Mouse (Mus musculus) heart, embryonic 15.5 days (tissue): Measurements from ENCODE around the gene Arhgap22. TPM values are rescaled to one million over a fixed set of nuclear protein-coding genes. Genes with fewer than 3 reads are reported as not detected.
A peak's percentile ranks its signal among the peaks of the same experiment; 100 is the strongest.

Source experiments
- ATAC-seq: fragments of 200-750 bp; cut with Nextera tagmentation; replicated peaks from 2 replicates; pipeline ENCODE4 v1.8.0; 2017; ENCODE audit warnings: low read depth, moderate TSS enrichment; ENCODE audit not compliant: insufficient number of reproducible peaks, insufficient read depth, low FRiP score
- H3K27ac ChIP-seq: fragments of 300-500 bp; sonication (generic); 2 replicates; pipeline ENCODE4 v1.5.1; 2015; ENCODE audit warnings: mild to moderate bottlenecking, inconsistent platforms
- H3K27me3 ChIP-seq: fragments of 300-500 bp; sonication (generic); 2 replicates; pipeline ENCODE4 v1.6.1; 2015; ENCODE audit warnings: inconsistent platforms
- H3K36me3 ChIP-seq: fragments of 300-500 bp; sonication (generic); 2 replicates; pipeline ENCODE4 v1.6.1; 2015; ENCODE audit warnings: mild to moderate bottlenecking, inconsistent platforms
- H3K4me1 ChIP-seq: fragments of 300-500 bp; sonication (generic); replicated peaks from 2 replicates; pipeline ENCODE4 v1.6.1; 2015; ENCODE audit warnings: inconsistent platforms
- H3K4me2 ChIP-seq: fragments of 300-500 bp; sonication (generic); 2 replicates; pipeline ENCODE4 v1.6.1; 2015; ENCODE audit warnings: inconsistent platforms, mild to moderate bottlenecking, moderate library complexity
- H3K4me3 ChIP-seq: fragments of 300-500 bp; sonication (generic); 2 replicates; pipeline ENCODE4 v1.5.1; 2015; ENCODE audit warnings: mild to moderate bottlenecking, inconsistent platforms
- H3K9ac ChIP-seq: fragments of 300-500 bp; sonication (generic); 2 replicates; pipeline ENCODE4 v1.6.1; 2015; ENCODE audit warnings: mild to moderate bottlenecking, inconsistent platforms
- H3K9me3 ChIP-seq: fragments of 300-500 bp; sonication (generic); replicated peaks from 2 replicates; pipeline ENCODE4 v1.6.1; 2016; ENCODE audit warnings: inconsistent platforms
- WGBS: fragments of 180-500 bp; shearing (Covaris S2); methylation state at CpG from one replicate; pipeline ENCODE4 v1.1.7; 2015; ENCODE audit warnings: mixed read lengths; 5-methylcytosine and 5-hydroxymethylcytosine counted together
- polyA plus RNA-seq: library from polyadenylated mRNA; unstranded; fragments of >200 nt; fragmentation: Nextera tagmentation; extraction: Ambion mirVana; gene quantifications from 2 replicates; pipeline ENCODE4 v1.2.1, GENCODE M21; 2015

Gene Arhgap22
- polyA plus RNA-seq, result 2.4 and 3.2 TPM in 2 replicates

- WGBS, result 8% methylated on average over 28 of the region's 28 CpGs
- peak; percentile 67 for ATAC-seq
- H3K4me3 ChIP-seq, result no peak within 1 kb of the TSS
- no peaks in the 10 kb centered on the region for H3K9me3 ChIP-seq
- peaks cover 44% of the 10 kb centered on the region for H3K27me3 ChIP-seq
- H3K9ac ChIP-seq, result no peak within 1 kb of the TSS; the same call in 1 of the 2 replicates
- no peaks in the 10 kb centered on the region for H3K36me3 ChIP-seq
- peak within 1 kb of the TSS; percentile 41 for H3K4me2 ChIP-seq
- H3K4me1 ChIP-seq, result peaks cover 10% of the 10 kb centered on the region
- H3K27ac ChIP-seq, result no peak within 1 kb of the TSS
These were observed at the start of gene Arhgap22 for GRCm38 (mm10) chr14:33213823-33214766. Gene Arhgap22, plus strand, starts transcription at chr14:33214026.

GRCm38 (mm10) chr14:33168750-33169149, 45.1 kb upstream of the Arhgap22 start:
- Histone ChIP-seq H3K27me3 (no peaks in the 10 kb centered on the region), H3K4me3 (no peak overlapping the region), H3K27ac (no peak overlapping the region), H3K9me3 (no peaks in the 10 kb centered on the region), H3K4me1 (no peaks in the 10 kb centered on the region), H3K9ac (no peak overlapping the region), H3K36me3 (no peaks in the 10 kb centered on the region), H3K4me2 (no peak overlapping the region)
- ATAC-seq, result no peak
- 76% methylated on average over 4 of the region's 4 CpGs for WGBS

GRCm38 (mm10) chr14:33171942-33172341, 41.9 kb upstream of the Arhgap22 start:
- no peaks in the 10 kb centered on the region for H3K27me3 ChIP-seq
- H3K27ac ChIP-seq, result no peak overlapping the region
- H3K36me3 ChIP-seq, result no peaks in the 10 kb centered on the region
- ATAC-seq, result no peak
- H3K4me2 ChIP-seq, result no peak overlapping the region
- H3K4me1 ChIP-seq, result no peaks in the 10 kb centered on the region
- WGBS, result 58% methylated on average over 1 of the region's 1 CpGs
- H3K9me3 ChIP-seq, result no peaks in the 10 kb centered on the region
- H3K9ac ChIP-seq, result no peak overlapping the region
- H3K4me3 ChIP-seq, result no peak overlapping the region

GRCm38 (mm10) chr14:33175059-33175821, 38.6 kb upstream of the Arhgap22 start:
- Histone ChIP-seq H3K4me3 (no peak overlapping the region), H3K27me3 (no peaks in the 10 kb centered on the region), H3K4me1 (no peaks in the 10 kb centered on the region), H3K4me2 (no peak overlapping the region), H3K27ac (no peak overlapping the region), H3K9ac (no peak overlapping the region), H3K9me3 (no peaks in the 10 kb centered on the region), H3K36me3 (no peaks in the 10 kb centered on the region)
- ATAC-seq, result no peak
- 61% methylated on average over 4 of the region's 4 CpGs for WGBS

DNA sequence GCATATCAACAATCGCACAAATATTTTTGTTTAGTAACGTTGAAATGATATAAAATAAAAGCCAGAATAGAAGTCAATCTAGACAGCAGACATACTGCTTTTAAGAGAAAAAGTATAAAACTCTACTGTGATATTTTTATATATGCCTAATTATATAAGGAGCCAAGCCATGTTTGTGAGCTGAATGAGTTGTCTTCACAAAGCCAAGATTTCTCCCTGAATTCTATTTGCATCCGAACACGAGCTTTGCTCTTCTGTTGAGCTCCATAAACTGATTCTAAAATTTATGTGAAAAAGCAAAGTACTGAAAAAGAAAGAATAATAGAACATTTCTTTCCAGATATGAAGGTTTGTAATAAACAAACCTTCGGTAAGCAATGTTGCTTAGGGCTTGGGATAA, 33.7 kb upstream of the Arhgap22 start:
- WGBS, result 74% methylated on average over 5 of the region's 5 CpGs
- Histone ChIP-seq H3K4me1 (no peaks in the 10 kb centered on the region), H3K9me3 (no peaks in the 10 kb centered on the region), H3K27ac (no peak overlapping the region), H3K4me2 (no peak overlapping the region), H3K27me3 (no peaks in the 10 kb centered on the region), H3K4me3 (no peak overlapping the region), H3K36me3 (no peaks in the 10 kb centered on the region), H3K9ac (no peak overlapping the region)
- ATAC-seq, result no peak

GRCm38 (mm10) chr14:33185068-33185800, 28.6 kb upstream of the Arhgap22 start, which contains the start of gene Wdfy4:
Gene Wdfy4, minus strand, starts transcription at chr14:33185508.
- WGBS, result 69% methylated on average over 11 of the region's 11 CpGs
- no peak for ATAC-seq
- H3K4me2 ChIP-seq, result no peak within 1 kb of the TSS

DNA sequence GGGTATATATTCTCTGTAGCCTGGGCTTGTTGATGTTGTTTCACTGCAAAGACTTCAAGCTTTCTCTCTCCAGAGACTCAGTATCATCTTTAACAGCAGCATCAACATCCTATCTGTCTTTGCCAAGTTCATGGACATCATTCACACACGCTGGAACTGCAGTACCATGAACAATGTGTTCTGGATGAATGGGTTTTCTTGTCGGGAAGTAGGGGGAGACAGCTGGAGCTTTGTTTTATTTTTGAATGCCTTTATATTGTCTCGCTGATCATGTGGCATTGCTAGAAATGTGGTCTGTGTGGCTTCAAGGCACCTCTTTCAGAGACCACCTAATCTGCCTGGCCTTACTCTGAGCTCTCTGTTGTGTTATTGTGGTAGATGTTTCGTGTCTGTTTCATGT, 26.6 kb upstream of the Arhgap22 start:
- Histone ChIP-seq H3K9ac (no peak overlapping the region), H3K4me2 (no peak overlapping the region), H3K36me3 (no peaks in the 10 kb centered on the region), H3K4me3 (no peak overlapping the region), H3K27me3 (no peaks in the 10 kb centered on the region), H3K27ac (no peak overlapping the region), H3K9me3 (no peaks in the 10 kb centered on the region), H3K4me1 (no peaks in the 10 kb centered on the region)
- 64% methylated on average over 4 of the region's 4 CpGs for WGBS
- no peak for ATAC-seq

More at GRCm38 (mm10) chr14:33185068-33185800, 28.6 kb upstream of the Arhgap22 start, which contains the start of gene Wdfy4:
- Histone ChIP-seq H3K9ac (no peak within 1 kb of the TSS), H3K4me3 (peak within 1 kb of the TSS; percentile 20; the same call in 1 of the 2 replicates), H3K9me3 (no peaks in the 10 kb centered on the region), H3K36me3 (no peaks in the 10 kb centered on the region), H3K4me1 (no peaks in the 10 kb centered on the region), H3K27ac (no peak within 1 kb of the TSS), H3K27me3 (no peaks in the 10 kb centered on the region)

- ATAC-seq, result no peak
- Histone ChIP-seq H3K9me3 (no peaks in the 10 kb centered on the region), H3K27ac (no peak overlapping the region), H3K4me2 (no peak overlapping the region), H3K36me3 (no peaks in the 10 kb centered on the region), H3K9ac (no peak overlapping the region), H3K27me3 (no peaks in the 10 kb centered on the region), H3K4me1 (no peaks in the 10 kb centered on the region), H3K4me3 (no peak overlapping the region)
- 72% methylated on average over 10 of the region's 10 CpGs for WGBS
These were observed 24.6 kb upstream of the Arhgap22 start for GRCm38 (mm10) chr14:33189230-33189629.

GRCm38 (mm10) chr14:33189849-33190423, 23.9 kb upstream of the Arhgap22 start:
- H3K9ac ChIP-seq, result no peak overlapping the region
- no peak for ATAC-seq
- H3K9me3 ChIP-seq, result no peaks in the 10 kb centered on the region
- no peak overlapping the region for H3K4me2 ChIP-seq
- no peaks in the 10 kb centered on the region for H3K27me3 ChIP-seq
- 87% methylated on average over 21 of the region's 21 CpGs for WGBS
- no peak overlapping the region for H3K4me3 ChIP-seq
- H3K36me3 ChIP-seq, result no peaks in the 10 kb centered on the region
- H3K27ac ChIP-seq, result no peak overlapping the region
- no peaks in the 10 kb centered on the region for H3K4me1 ChIP-seq

- H3K4me3 ChIP-seq, result no peak overlapping the region
- H3K27ac ChIP-seq, result no peak overlapping the region
- ATAC-seq, result no peak
- no peaks in the 10 kb centered on the region for H3K27me3 ChIP-seq
- H3K9me3 ChIP-seq, result no peaks in the 10 kb centered on the region
- H3K4me1 ChIP-seq, result no peaks in the 10 kb centered on the region
- H3K9ac ChIP-seq, result no peak overlapping the region
- 77% methylated on average over 1 of the region's 1 CpGs for WGBS
- H3K36me3 ChIP-seq, result no peaks in the 10 kb centered on the region
- no peak overlapping the region for H3K4me2 ChIP-seq
These were observed 23.2 kb upstream of the Arhgap22 start for GRCm38 (mm10) chr14:33190646-33191045.
